Mouse (Mus musculus) hindbrain, embryonic 11.5 days (tissue): ENCODE results near the gene Exo1. TPM values are rescaled to one million over a fixed set of nuclear protein-coding genes. Genes with fewer than 3 reads are reported as not detected.

Source experiments
- ATAC-seq: fragments of 200-750 bp; cut with Nextera tagmentation; 2 replicates; pipeline ENCODE4 v1.8.0; 2017; ENCODE audit warnings: mild to moderate bottlenecking, moderate TSS enrichment, moderate library complexity; ENCODE audit not compliant: low FRiP score
- DNase-seq: peaks from one replicate; pipeline ENCODE4 v3.0.0-alpha.2; 2015; ENCODE audit warnings: low spot score
- H3K27ac ChIP-seq: fragments of 300-500 bp; sonication (generic); 2 replicates; pipeline ENCODE4 v1.5.1; 2014; ENCODE audit warnings: mild to moderate bottlenecking, low read depth, low read length
- H3K27me3 ChIP-seq: fragments of 300-500 bp; sonication (generic); 2 replicates; pipeline ENCODE4 v1.6.1; 2014; ENCODE audit warnings: mild to moderate bottlenecking, low read length, moderate library complexity, mixed read lengths; ENCODE audit not compliant: control insufficient read depth, insufficient read depth
- H3K36me3 ChIP-seq: fragments of 300-500 bp; sonication (generic); 2 replicates; pipeline ENCODE4 v1.6.1; 2014; ENCODE audit warnings: mild to moderate bottlenecking, low read length, moderate library complexity, mixed read lengths; ENCODE audit not compliant: control insufficient read depth, insufficient read depth
- H3K4me1 ChIP-seq: fragments of 300-500 bp; sonication (generic); replicated peaks from 2 replicates; pipeline ENCODE4 v1.6.1; 2014; ENCODE audit warnings: low read length, mixed read lengths; ENCODE audit not compliant: control insufficient read depth, insufficient read depth
- H3K4me2 ChIP-seq: fragments of 300-500 bp; sonication (generic); replicated peaks from 2 replicates; pipeline ENCODE4 v1.6.1; 2014; ENCODE audit warnings: mild to moderate bottlenecking, low read depth, low read length
- H3K4me3 ChIP-seq: fragments of 300-500 bp; sonication (generic); 2 replicates; pipeline ENCODE4 v1.5.1; 2014; ENCODE audit warnings: low read depth, low read length
- H3K9ac ChIP-seq: fragments of 300-500 bp; sonication (generic); 2 replicates; pipeline ENCODE4 v1.6.1; 2014; ENCODE audit warnings: low read depth, low read length
- H3K9me3 ChIP-seq: fragments of 300-500 bp; sonication (generic); 2 replicates; pipeline ENCODE4 v1.6.1; 2016; ENCODE audit warnings: low read length; ENCODE audit not compliant: control insufficient read depth
- WGBS: fragments of 180-500 bp; shearing (Covaris S2); extraction: QIAGEN DNeasy Blood & Tissue Kit; methylation state at CpG from one replicate; pipeline ENCODE4 v1.1.7; 2014; 5-methylcytosine and 5-hydroxymethylcytosine counted together
- polyA plus RNA-seq: library from polyadenylated mRNA; unstranded; fragments of >200 nt; fragmentation: Nextera tagmentation; extraction: Ambion mirVana; gene quantifications from 2 replicates; pipeline ENCODE4 v1.2.1, GENCODE M21; 2014

Gene Exo1
- polyA plus RNA-seq, 1 experiment from 2014 or later: 101 TPM

DNA sequence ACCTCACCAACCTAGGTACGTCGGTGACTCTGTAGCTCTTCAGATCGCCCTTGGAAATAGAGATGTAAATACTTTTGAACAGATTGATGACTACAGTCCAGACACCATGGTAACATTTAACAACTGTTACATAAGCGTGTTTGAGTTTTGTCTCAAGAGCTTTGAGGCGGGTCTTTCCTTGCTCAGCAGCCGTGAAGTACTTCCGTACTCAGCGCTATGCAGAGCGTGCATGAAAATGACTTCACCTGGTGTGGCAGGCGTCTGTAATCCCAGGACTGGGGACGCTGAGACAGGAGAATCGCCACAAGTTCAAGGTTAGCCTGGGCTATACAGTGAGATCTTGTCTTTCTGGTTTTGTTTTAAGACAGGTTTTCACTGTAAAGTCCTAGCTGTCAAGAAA lies 13.3 kb downstream of the Exo1 start:
- H3K27me3 ChIP-seq: no peaks in the 10 kb centered on the region
- no peak overlapping the region for H3K27ac ChIP-seq
- H3K4me2 ChIP-seq: no peak overlapping the region
- 97% methylated on average over 12 of the region's 12 CpGs for WGBS
- ATAC-seq (no peak), DNase-seq (no peak)
- no peaks in the 10 kb centered on the region for H3K9me3 ChIP-seq
- H3K4me3 ChIP-seq: no peak overlapping the region
- no peak overlapping the region for H3K9ac ChIP-seq
- H3K4me1 ChIP-seq: no peaks in the 10 kb centered on the region
- peaks cover 3% of the 10 kb centered on the region; the same call in 1 of the 2 replicates for H3K36me3 ChIP-seq

DNA sequence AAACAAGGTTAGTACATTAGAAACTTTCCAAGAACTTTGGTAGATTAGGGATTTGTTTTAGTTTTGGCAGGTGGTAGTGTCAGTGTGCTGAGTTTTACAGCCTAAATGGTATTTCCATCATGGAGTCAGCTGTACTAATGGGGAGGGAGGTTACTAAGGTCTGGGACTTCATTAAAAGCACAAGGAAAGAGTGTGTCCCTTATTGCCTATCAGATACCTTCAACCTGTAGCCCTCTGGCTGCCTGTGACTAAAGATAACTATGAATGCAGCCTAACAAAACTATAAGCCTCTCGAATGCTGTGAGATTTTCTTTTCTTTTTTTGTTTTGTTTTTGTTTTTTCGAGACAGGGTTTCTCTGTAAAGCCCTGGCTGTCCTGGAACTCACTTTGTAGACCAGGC lies 30.8 kb downstream of the Exo1 start:
- H3K9me3 ChIP-seq: no peaks in the 10 kb centered on the region
- H3K4me1 ChIP-seq: no peaks in the 10 kb centered on the region
- peaks cover 2% of the 10 kb centered on the region; the same call in 1 of the 2 replicates for H3K36me3 ChIP-seq
- H3K9ac ChIP-seq: no peak overlapping the region
- H3K4me2 ChIP-seq: no peak overlapping the region
- H3K4me3 ChIP-seq: no peak overlapping the region
- DNase-seq: no peak
- ATAC-seq: no peak
- no peaks in the 10 kb centered on the region for H3K27me3 ChIP-seq
- 91% methylated on average over 2 of the region's 2 CpGs for WGBS
- H3K27ac ChIP-seq: no peak overlapping the region

DNA sequence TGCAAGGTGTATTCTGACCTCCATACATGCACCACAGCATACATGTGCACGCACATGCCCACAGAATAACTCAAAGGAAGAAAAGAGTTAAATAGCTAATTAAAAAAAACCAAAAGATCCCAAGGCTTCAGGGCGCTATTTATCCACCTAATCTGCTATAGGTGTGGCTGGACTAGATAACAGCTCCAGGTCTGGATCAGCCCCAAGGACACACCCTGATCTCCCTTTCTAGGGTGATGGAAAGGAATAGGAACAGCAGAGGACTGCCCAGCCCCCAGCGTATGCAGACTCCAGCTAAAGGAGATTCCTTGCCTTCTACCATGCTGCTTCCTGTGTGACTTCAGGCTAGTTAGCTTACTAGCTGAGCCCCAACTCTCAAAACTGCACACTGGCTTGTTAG lies 31.7 kb downstream of the Exo1 start:
- H3K36me3 ChIP-seq: peaks cover 2% of the 10 kb centered on the region; the same call in 1 of the 2 replicates
- no peaks in the 10 kb centered on the region for H3K4me1 ChIP-seq
- no peak overlapping the region for H3K27ac ChIP-seq
- H3K9ac ChIP-seq: no peak overlapping the region
- no peak overlapping the region for H3K4me2 ChIP-seq
- DNase-seq: no peak
- no peak overlapping the region for H3K4me3 ChIP-seq
- H3K27me3 ChIP-seq: no peaks in the 10 kb centered on the region
- H3K9me3 ChIP-seq: no peaks in the 10 kb centered on the region
- ATAC-seq: no peak
- whole genome bisulfite sequencing: 86% methylated on average over 3 of the region's 3 CpGs

DNA sequence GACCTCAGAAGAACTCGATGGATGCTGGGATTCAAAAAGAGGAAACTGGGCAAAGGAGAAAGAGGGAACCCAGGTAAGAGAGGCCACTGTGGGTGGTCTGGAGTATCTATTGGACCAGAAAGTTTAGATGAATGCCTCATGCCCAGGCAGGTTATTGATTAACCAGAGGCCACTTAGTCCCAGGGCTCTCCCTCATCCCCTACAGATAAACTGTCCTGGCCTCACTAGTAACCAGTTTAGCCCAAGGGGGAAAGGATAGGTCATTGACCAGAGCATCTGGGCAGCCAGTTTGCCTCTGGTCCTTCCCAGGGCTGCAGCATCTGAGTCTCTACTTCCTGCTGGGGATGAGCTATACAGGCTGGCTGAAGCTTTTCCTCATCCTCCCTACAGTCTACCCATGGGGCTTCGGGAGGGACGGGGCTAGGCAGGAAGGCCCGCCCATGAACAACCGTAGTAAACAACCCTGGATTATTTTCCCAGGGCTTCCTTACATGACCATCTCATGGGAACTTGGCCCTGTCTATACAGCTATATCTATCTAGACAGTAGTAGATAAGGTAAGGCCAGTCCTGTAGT lies 33.4 kb downstream of the Exo1 start:
- peaks cover under 1% of the 10 kb centered on the region; the same call in 1 of the 2 replicates for H3K36me3 ChIP-seq
- DNase-seq (no peak), ATAC-seq (no peak)
- no peaks in the 10 kb centered on the region for H3K27me3 ChIP-seq
- no peaks in the 10 kb centered on the region for H3K4me1 ChIP-seq
- no peaks in the 10 kb centered on the region for H3K9me3 ChIP-seq
- 71% methylated on average over 5 of the region's 5 CpGs for WGBS
- no peak overlapping the region for H3K9ac ChIP-seq
- no peak overlapping the region for H3K4me2 ChIP-seq
- H3K4me3 ChIP-seq: no peak overlapping the region
- H3K27ac ChIP-seq: no peak overlapping the region

DNA sequence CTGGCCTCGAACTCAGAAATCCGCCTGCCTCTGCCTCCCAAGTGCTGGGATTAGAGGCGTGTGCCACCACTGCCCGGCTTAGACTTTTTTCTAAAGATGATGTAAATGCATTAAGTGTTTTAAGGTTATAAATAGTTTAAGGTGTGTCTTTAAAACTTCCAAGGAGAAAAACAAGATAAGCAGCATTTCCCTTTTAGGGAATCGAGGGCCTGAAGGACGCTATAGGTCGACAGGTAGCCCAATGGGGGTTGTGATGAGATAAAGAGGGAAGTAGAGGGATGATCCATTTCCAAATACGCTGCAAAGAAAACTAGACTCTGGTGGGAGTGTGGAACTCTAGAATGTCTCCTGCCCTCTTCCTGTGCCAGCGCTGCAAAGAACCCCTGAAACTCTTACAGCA lies 39.6 kb downstream of the Exo1 start, which contains the start of gene Gm38100:
Gene Gm38100 (plus strand): TSS at position 301 of the 400 bp plus-strand sequence.
- Histone ChIP-seq H3K36me3 (no peaks in the 10 kb centered on the region), H3K27me3 (no peaks in the 10 kb centered on the region), H3K4me3 (no peak within 1 kb of the TSS), H3K9ac (no peak within 1 kb of the TSS), H3K9me3 (no peaks in the 10 kb centered on the region), H3K4me1 (no peaks in the 10 kb centered on the region), H3K4me2 (no peak within 1 kb of the TSS), H3K27ac (no peak within 1 kb of the TSS)
- DNase-seq: no peak
- no peak for ATAC-seq
- 88% methylated on average over 9 of the region's 9 CpGs for WGBS

DNA sequence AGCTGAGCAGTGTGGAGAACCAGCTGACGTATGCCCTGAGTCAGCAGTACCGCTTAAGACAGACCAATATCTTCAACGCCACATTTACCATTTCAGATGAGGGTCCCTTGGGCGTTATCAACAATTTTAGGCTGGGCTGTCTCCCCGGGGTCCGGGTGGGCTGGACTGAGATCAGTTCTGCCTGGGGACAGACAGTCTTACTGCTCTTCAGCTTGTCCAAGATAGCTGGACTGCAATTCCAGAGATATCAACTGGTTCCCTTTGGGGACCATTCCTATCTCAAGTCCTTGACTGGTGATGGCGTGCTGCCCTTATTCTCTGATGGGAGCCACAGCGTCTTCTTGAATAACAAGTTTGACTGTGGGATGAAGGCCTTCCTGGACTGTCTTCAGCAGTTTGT lies 40.7 kb downstream of the Exo1 start:
- Histone ChIP-seq H3K4me3 (no peak overlapping the region), H3K9ac (no peak overlapping the region)
- WGBS: 97% methylated on average over 8 of the region's 8 CpGs

DNA sequence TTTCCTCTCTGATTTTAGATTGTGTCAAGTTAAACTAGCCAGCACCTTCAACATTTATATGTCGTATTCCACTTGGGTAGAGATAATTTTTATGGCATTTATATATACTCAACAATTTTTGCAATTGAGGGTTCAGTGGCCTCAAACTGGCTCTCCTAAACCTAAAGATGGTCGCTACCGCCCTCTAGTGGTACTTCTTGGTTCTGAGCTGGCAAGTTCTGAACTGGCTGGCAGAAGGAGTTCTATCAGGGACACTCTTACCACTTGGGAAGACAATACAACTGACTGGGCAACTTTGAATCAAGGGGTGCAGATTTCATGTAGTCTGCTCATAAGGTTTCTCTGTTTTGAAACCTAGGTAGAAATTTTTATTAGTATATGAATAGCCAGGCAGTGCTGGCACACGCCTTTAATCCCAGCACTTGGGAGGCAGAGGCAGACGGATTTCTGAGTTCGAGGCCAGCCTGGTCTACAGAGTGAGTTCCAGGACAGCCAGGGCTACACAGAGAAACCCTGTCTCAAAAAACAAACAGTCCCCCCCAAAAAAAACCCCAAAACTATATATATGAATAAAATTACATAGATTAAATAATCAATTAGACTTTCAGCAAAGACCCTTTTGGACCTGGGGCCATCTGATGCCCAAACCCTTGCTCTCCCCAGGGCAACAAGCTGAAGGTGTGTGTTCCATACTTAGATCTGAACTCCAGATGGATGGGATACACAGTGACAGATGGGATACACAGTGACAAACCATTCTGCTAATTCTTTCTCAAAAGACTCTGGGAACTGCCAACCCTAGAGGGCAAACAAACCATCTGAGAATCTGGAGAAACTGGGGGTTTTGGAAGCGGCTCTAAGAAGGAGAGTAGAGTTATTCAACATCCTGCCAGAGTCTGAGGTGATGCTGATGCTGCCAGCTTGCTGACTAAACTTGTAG lies 43.7 kb downstream of the Exo1 start:
- Histone ChIP-seq H3K9me3 (no peaks in the 10 kb centered on the region), H3K27ac (no peak overlapping the region), H3K4me3 (no peak overlapping the region), H3K9ac (no peak overlapping the region), H3K4me1 (no peaks in the 10 kb centered on the region), H3K4me2 (no peak overlapping the region), H3K36me3 (no peaks in the 10 kb centered on the region), H3K27me3 (no peaks in the 10 kb centered on the region)
- WGBS: 54% methylated on average over 7 of the region's 7 CpGs
- DNase-seq: peak; percentile 84
- peak; percentile 53; the same call in 1 of the 2 replicates for ATAC-seq

More for the DNA sequence above, 40.7 kb downstream of the Exo1 start:
- Histone ChIP-seq H3K9me3 (no peaks in the 10 kb centered on the region), H3K4me2 (no peak overlapping the region), H3K27me3 (no peaks in the 10 kb centered on the region), H3K27ac (no peak overlapping the region), H3K36me3 (no peaks in the 10 kb centered on the region), H3K4me1 (no peaks in the 10 kb centered on the region)
- DNase-seq: no peak
- ATAC-seq: no peak

DNA sequence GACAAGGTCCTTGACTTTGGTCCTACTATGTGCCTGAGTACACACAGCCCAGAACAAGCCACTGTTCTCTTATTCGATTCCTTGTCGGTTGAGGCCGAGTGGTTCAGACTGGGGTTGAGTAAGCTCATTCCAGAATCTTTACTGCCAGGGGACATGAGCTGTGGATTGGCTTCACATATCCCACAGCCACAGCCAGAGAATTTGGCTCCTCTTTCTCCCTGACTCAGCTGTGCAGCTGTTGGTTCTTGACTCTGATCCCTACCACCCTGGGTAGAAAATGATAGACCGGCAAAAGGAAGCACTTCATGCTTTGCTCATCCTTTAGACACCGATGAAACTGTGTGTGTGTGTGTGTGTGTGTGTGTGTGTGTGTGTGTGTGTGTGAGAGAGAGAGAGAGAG lies 51.0 kb downstream of the Exo1 start:
- H3K4me3 ChIP-seq: no peak overlapping the region
- ATAC-seq (no peak), DNase-seq (no peak)
- H3K9ac ChIP-seq: no peak overlapping the region
- H3K4me1 ChIP-seq: no peaks in the 10 kb centered on the region
- no peaks in the 10 kb centered on the region for H3K9me3 ChIP-seq
- H3K36me3 ChIP-seq: no peaks in the 10 kb centered on the region
- WGBS: 97% methylated on average over 5 of the region's 5 CpGs
- H3K27ac ChIP-seq: no peak overlapping the region
- H3K27me3 ChIP-seq: no peaks in the 10 kb centered on the region
- H3K4me2 ChIP-seq: no peak overlapping the region
